Mouse (Mus musculus): ENCODE data around the gene Gm17545. TPM values are rescaled to one million over a fixed set of nuclear protein-coding genes. Genes with fewer than 3 reads are reported as not detected.

Gene Gm17545
- total and polyA plus RNA-seq, 3 experiments, result not detected

- Histone ChIP-seq H3K4me3 (ENCODE audit: low read depth, low read length) (peak overlapping the region; percentile 72), H3K9me3 (replicated peaks) (no peaks in the 10 kb centered on the region), H3K4me1 (ENCODE audit: insufficient read depth, low read depth, low read length) (peaks cover 26% of the 10 kb centered on the region), H3K36me3 (replicated peaks) (peaks cover 5% of the 10 kb centered on the region), H3K27me3 (ENCODE audit: insufficient read depth, low read length) (no peaks in the 10 kb centered on the region)
- no peak for DNase-seq (ENCODE audit: low spot score)
- ATAC-seq (ENCODE audit: extremely low read depth, insufficient number of reproducible peaks, low FRiP score, poor library complexity, severe bottlenecking), result no peak
- no peak for TF ChIP-seq POLR2AphosphoS5 (IDR thresholded peaks at IDR 0.05; ENCODE audit: insufficient replicate concordance, low read depth, low read length)
Measured at GRCm38 (mm10) chr9:22476265-22476664, 22.2 kb downstream of the Gm17545 start.

GRCm38 (mm10) chr9:22478946-22479345 is 24.9 kb downstream of the Gm17545 start:
- TF ChIP-seq CTCF (IDR thresholded peaks at IDR 0.05; ENCODE audit: low read depth, low read length), result no peak
- ATAC-seq (ENCODE audit: extremely low read depth, insufficient number of reproducible peaks, low FRiP score, poor library complexity, severe bottlenecking) (no peak), DNase-seq (ENCODE audit: low spot score) (no peak)
- Histone ChIP-seq H3K36me3 (replicated peaks) (peaks cover 11% of the 10 kb centered on the region), H3K27me3 (ENCODE audit: insufficient read depth, low read length) (no peaks in the 10 kb centered on the region), H3K4me1 (ENCODE audit: insufficient read depth, low read depth, low read length) (peaks cover 26% of the 10 kb centered on the region), H3K4me3 (ENCODE audit: low read depth, low read length) (no peak overlapping the region), H3K9me3 (replicated peaks) (no peaks in the 10 kb centered on the region)

GRCm38 (mm10) chr9:22483866-22484561 is 29.9 kb downstream of the Gm17545 start:
- no peaks in the 10 kb centered on the region for H3K9me3 ChIP-seq (replicated peaks)
- TF ChIP-seq TAL1 (conservative IDR thresholded peaks at IDR 0.05; ENCODE audit: low read depth, low read length) (no peak), GATA1 (IDR thresholded peaks at IDR 0.05; ENCODE audit: borderline replicate concordance, low read length) (no peak), CTCF (IDR thresholded peaks at IDR 0.05; ENCODE audit: low read depth, low read length) (no peak), GATA2 (IDR thresholded peaks at IDR 0.05; ENCODE audit: borderline replicate concordance, low read depth, low read length) (no peak), POLR2AphosphoS5 (IDR thresholded peaks at IDR 0.05; ENCODE audit: insufficient replicate concordance, low read depth, low read length) (no peak)
- no peaks in the 10 kb centered on the region for H3K27me3 ChIP-seq (ENCODE audit: insufficient read depth, low read length)
- DNase-seq (ENCODE audit: low spot score) (no peak), ATAC-seq (ENCODE audit: extremely low read depth, insufficient number of reproducible peaks, low FRiP score, poor library complexity, severe bottlenecking) (no peak)
- peaks cover 2% of the 10 kb centered on the region; the same call in 1 of the 2 replicates for H3K4me1 ChIP-seq (ENCODE audit: insufficient read depth, low read depth, low read length)
- H3K4me3 ChIP-seq (ENCODE audit: low read depth, low read length), result no peak overlapping the region
- H3K36me3 ChIP-seq (replicated peaks), result peaks cover 10% of the 10 kb centered on the region

- H3K4me3 ChIP-seq (ENCODE audit: low read depth, low read length), result no peak overlapping the region
- TF ChIP-seq CTCF (IDR thresholded peaks at IDR 0.05; ENCODE audit: low read depth, low read length), result no peak
- TF ChIP-seq TAL1 (conservative IDR thresholded peaks at IDR 0.05; ENCODE audit: low read depth, low read length), result no peak
- no peak for TF ChIP-seq GATA2 (IDR thresholded peaks at IDR 0.05; ENCODE audit: borderline replicate concordance, low read depth, low read length)
- TF ChIP-seq GATA1 (IDR thresholded peaks at IDR 0.05; ENCODE audit: borderline replicate concordance, low read length), result no peak
- TF ChIP-seq POLR2AphosphoS5 (IDR thresholded peaks at IDR 0.05; ENCODE audit: insufficient replicate concordance, low read depth, low read length), result no peak
Measured at GRCm38 (mm10) chr9:22484562-22485308, 30.6 kb downstream of the Gm17545 start.

DNA sequence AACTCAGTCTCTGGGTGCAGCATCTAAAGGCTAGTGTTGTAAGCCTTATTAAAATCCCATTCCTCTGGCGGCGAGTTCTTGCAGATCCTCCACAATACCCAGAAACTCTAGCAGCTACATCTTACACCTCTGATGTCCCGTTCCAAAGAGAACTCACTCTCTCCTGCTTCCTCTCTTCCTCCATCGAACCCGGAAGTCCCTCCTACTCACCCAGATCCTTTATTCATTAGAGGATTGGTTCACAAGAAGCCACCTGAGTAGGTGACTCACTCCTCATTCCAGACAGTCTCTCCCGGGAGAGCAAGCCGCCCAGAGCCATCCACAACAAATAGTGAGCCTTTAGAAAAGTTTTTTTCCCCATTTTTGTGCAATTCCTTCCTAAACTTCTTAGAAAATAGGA is 32.1 kb downstream of the Gm17545 start:
- Histone ChIP-seq H3K36me3 (replicated peaks) (peaks cover 9% of the 10 kb centered on the region), H3K9me3 (replicated peaks) (no peaks in the 10 kb centered on the region), H3K4me1 (ENCODE audit: insufficient read depth, low read depth, low read length) (peaks cover 2% of the 10 kb centered on the region; the same call in 1 of the 2 replicates), H3K27me3 (ENCODE audit: insufficient read depth, low read length) (no peaks in the 10 kb centered on the region), H3K4me3 (ENCODE audit: low read depth, low read length) (no peak overlapping the region)
- DNase-seq (ENCODE audit: low spot score) (no peak), ATAC-seq (ENCODE audit: extremely low read depth, insufficient number of reproducible peaks, low FRiP score, poor library complexity, severe bottlenecking) (no peak)
- TF ChIP-seq POLR2AphosphoS5 (IDR thresholded peaks at IDR 0.05; ENCODE audit: insufficient replicate concordance, low read depth, low read length), result no peak
- no peak for TF ChIP-seq CTCF (IDR thresholded peaks at IDR 0.05; ENCODE audit: low read depth, low read length)
- no peak for TF ChIP-seq GATA2 (IDR thresholded peaks at IDR 0.05; ENCODE audit: borderline replicate concordance, low read depth, low read length)
- TF ChIP-seq TAL1 (conservative IDR thresholded peaks at IDR 0.05; ENCODE audit: low read depth, low read length), result no peak
- no peak for TF ChIP-seq GATA1 (IDR thresholded peaks at IDR 0.05; ENCODE audit: borderline replicate concordance, low read length)

More at GRCm38 (mm10) chr9:22484562-22485308, 30.6 kb downstream of the Gm17545 start:
- ATAC-seq (ENCODE audit: extremely low read depth, insufficient number of reproducible peaks, low FRiP score, poor library complexity, severe bottlenecking) (no peak), DNase-seq (ENCODE audit: low spot score) (no peak)
- Histone ChIP-seq H3K36me3 (replicated peaks) (peaks cover 6% of the 10 kb centered on the region), H3K27me3 (ENCODE audit: insufficient read depth, low read length) (no peaks in the 10 kb centered on the region), H3K4me1 (ENCODE audit: insufficient read depth, low read depth, low read length) (peaks cover 2% of the 10 kb centered on the region; the same call in 1 of the 2 replicates), H3K9me3 (replicated peaks) (no peaks in the 10 kb centered on the region)

GRCm38 (mm10) chr9:22488963-22489362 is 34.9 kb downstream of the Gm17545 start:
- Histone ChIP-seq H3K36me3 (replicated peaks) (peaks cover 6% of the 10 kb centered on the region), H3K4me3 (ENCODE audit: low read depth, low read length) (no peak overlapping the region), H3K9me3 (replicated peaks) (no peaks in the 10 kb centered on the region), H3K27me3 (ENCODE audit: insufficient read depth, low read length) (no peaks in the 10 kb centered on the region), H3K4me1 (ENCODE audit: insufficient read depth, low read depth, low read length) (peaks cover 2% of the 10 kb centered on the region; the same call in 1 of the 2 replicates)
- TF ChIP-seq GATA2 (IDR thresholded peaks at IDR 0.05; ENCODE audit: borderline replicate concordance, low read depth, low read length) (no peak), TAL1 (conservative IDR thresholded peaks at IDR 0.05; ENCODE audit: low read depth, low read length) (no peak), CTCF (IDR thresholded peaks at IDR 0.05; ENCODE audit: low read depth, low read length) (no peak), GATA1 (IDR thresholded peaks at IDR 0.05; ENCODE audit: borderline replicate concordance, low read length) (no peak), POLR2AphosphoS5 (IDR thresholded peaks at IDR 0.05; ENCODE audit: insufficient replicate concordance, low read depth, low read length) (no peak)
- ATAC-seq (ENCODE audit: extremely low read depth, insufficient number of reproducible peaks, low FRiP score, poor library complexity, severe bottlenecking) (no peak), DNase-seq (ENCODE audit: low spot score) (no peak)

All from G1E (cell line).